Mouse (Mus musculus) forebrain, embryonic 11.5 days (tissue): Measurements from ENCODE around the gene Slc44a4. TPM values are rescaled to one million over a fixed set of nuclear protein-coding genes. Genes with fewer than 3 reads are reported as not detected.

Experiments used
- ATAC-seq: fragments of 200-750 bp; cut with Nextera tagmentation; replicated peaks from 2 replicates; pipeline ENCODE4 v1.8.0; 2017; ENCODE audit warnings: moderate TSS enrichment; ENCODE audit not compliant: low FRiP score
- DNase-seq: peaks from one replicate; pipeline ENCODE4 v3.0.0-alpha.2; 2017; ENCODE audit warnings: low spot score
- H3K27ac ChIP-seq: fragments of 300-500 bp; sonication (generic); 2 replicates; pipeline ENCODE4 v1.5.1; 2014; ENCODE audit warnings: low read depth, low read length
- H3K27me3 ChIP-seq: fragments of 300-500 bp; sonication (generic); 2 replicates; pipeline ENCODE4 v1.6.1; 2014; ENCODE audit warnings: mild to moderate bottlenecking, low read length, mixed read lengths; ENCODE audit not compliant: control insufficient read depth, insufficient read depth
- H3K36me3 ChIP-seq: fragments of 300-500 bp; sonication (generic); 2 replicates; pipeline ENCODE4 v1.6.1; 2014; ENCODE audit warnings: mild to moderate bottlenecking, low read length, moderate library complexity, mixed read lengths; ENCODE audit not compliant: control insufficient read depth, insufficient read depth
- H3K4me1 ChIP-seq: fragments of 300-500 bp; sonication (generic); replicated peaks from 2 replicates; pipeline ENCODE4 v1.6.1; 2014; ENCODE audit warnings: low read length, mixed read lengths; ENCODE audit not compliant: control insufficient read depth, insufficient read depth
- H3K4me2 ChIP-seq: fragments of 300-500 bp; sonication (generic); 2 replicates; pipeline ENCODE4 v1.6.1; 2014; ENCODE audit warnings: low read depth, mild to moderate bottlenecking, low read length, moderate library complexity, mixed read lengths; ENCODE audit not compliant: severe bottlenecking
- H3K4me3 ChIP-seq: fragments of 300-500 bp; sonication (generic); 2 replicates; pipeline ENCODE4 v1.5.1; 2014; ENCODE audit warnings: low read depth, low read length
- H3K9ac ChIP-seq: fragments of 300-500 bp; sonication (generic); 2 replicates; pipeline ENCODE4 v1.6.1; 2014; ENCODE audit warnings: low read length
- H3K9me3 ChIP-seq: fragments of 300-500 bp; sonication (generic); 2 replicates; pipeline ENCODE4 v1.6.1; 2016; ENCODE audit warnings: low read length, mixed read lengths; ENCODE audit not compliant: control insufficient read depth
- WGBS: fragments of 180-500 bp; shearing (Covaris S2); extraction: QIAGEN DNeasy Blood & Tissue Kit; methylation state at CpG from one replicate; pipeline ENCODE4 v1.1.7; 2014; 5-methylcytosine and 5-hydroxymethylcytosine counted together
- polyA plus RNA-seq: library from polyadenylated mRNA; unstranded; fragments of >200 nt; fragmentation: Nextera tagmentation; extraction: Ambion mirVana; gene quantifications from 2 replicates; pipeline ENCODE4 v1.2.1, GENCODE M21; 2014

Gene Slc44a4
- polyA plus RNA-seq, 1 experiment from 2014 or later: not detected

GRCm38 (mm10) chr17:34928841-34929240 lies 14.6 kb downstream of the Slc44a4 start:
- no peak for DNase-seq
- whole genome bisulfite sequencing: 85% methylated on average over 4 of the region's 4 CpGs
- no peak for ATAC-seq

GRCm38 (mm10) chr17:34931061-34931734 lies 16.9 kb downstream of the Slc44a4 start, which contains the start of gene Neu1:
Neu1 (plus strand) TSS chr17:34931253.
- Histone ChIP-seq H3K4me3 (peak within 1 kb of the TSS; percentile 61), H3K27ac (no peak within 1 kb of the TSS), H3K9me3 (no peaks in the 10 kb centered on the region), H3K36me3 (no peaks in the 10 kb centered on the region), H3K9ac (peak within 1 kb of the TSS; percentile 70), H3K4me1 (0 out of 2 replicates have a peak, but pooled peaks cover 4% of the 10 kb centered on the region), H3K27me3 (no peaks in the 10 kb centered on the region), H3K4me2 (peak within 1 kb of the TSS; percentile 93)
- peak; percentile 97 for ATAC-seq
- DNase-seq: peak; percentile 97
- WGBS: under 1% methylated on average over 38 of the region's 38 CpGs

More at GRCm38 (mm10) chr17:34928841-34929240, 14.6 kb downstream of the Slc44a4 start:
- H3K9ac ChIP-seq: no peak overlapping the region
- H3K4me1 ChIP-seq: 0 out of 2 replicates have a peak, but pooled peaks cover 4% of the 10 kb centered on the region
- H3K27me3 ChIP-seq: no peaks in the 10 kb centered on the region
- no peaks in the 10 kb centered on the region for H3K9me3 ChIP-seq
- H3K36me3 ChIP-seq: no peaks in the 10 kb centered on the region
- no peak overlapping the region for H3K4me3 ChIP-seq
- H3K4me2 ChIP-seq: no peak overlapping the region
- no peak overlapping the region for H3K27ac ChIP-seq

- Histone ChIP-seq H3K27me3 (no peaks in the 10 kb centered on the region), H3K27ac (no peak overlapping the region), H3K4me2 (peak overlapping the region; percentile 93), H3K9me3 (no peaks in the 10 kb centered on the region), H3K9ac (peak overlapping the region; percentile 70), H3K4me1 (0 out of 2 replicates have a peak, but pooled peaks cover 4% of the 10 kb centered on the region), H3K4me3 (peak overlapping the region; percentile 61), H3K36me3 (no peaks in the 10 kb centered on the region)
- DNase-seq: no peak
- ATAC-seq: no peak; the same call in 1 of the 2 replicates
- 9% methylated on average over 14 of the region's 14 CpGs for WGBS
Observed at GRCm38 (mm10) chr17:34931735-34932098, 17.5 kb downstream of the Slc44a4 start.

- 0 out of 2 replicates have a peak, but pooled peaks cover 4% of the 10 kb centered on the region for H3K4me1 ChIP-seq
- peak overlapping the region; percentile 61; the same call in 1 of the 2 replicates for H3K4me3 ChIP-seq
- DNase-seq (no peak), ATAC-seq (no peak)
- H3K4me2 ChIP-seq: peak overlapping the region; percentile 93
- 90% methylated on average over 8 of the region's 8 CpGs for WGBS
- H3K27me3 ChIP-seq: no peaks in the 10 kb centered on the region
- H3K9ac ChIP-seq: peak overlapping the region; percentile 70
- H3K36me3 ChIP-seq: no peaks in the 10 kb centered on the region
- H3K27ac ChIP-seq: no peak overlapping the region
- no peaks in the 10 kb centered on the region for H3K9me3 ChIP-seq
Observed at GRCm38 (mm10) chr17:34932287-34932686, 18.0 kb downstream of the Slc44a4 start.

GRCm38 (mm10) chr17:34934031-34934430 lies 19.8 kb downstream of the Slc44a4 start:
- 64% methylated on average over 24 of the region's 24 CpGs for WGBS
- H3K27me3 ChIP-seq: no peaks in the 10 kb centered on the region
- no peaks in the 10 kb centered on the region for H3K9me3 ChIP-seq
- no peak overlapping the region for H3K27ac ChIP-seq
- 0 out of 2 replicates have a peak, but pooled peaks cover 4% of the 10 kb centered on the region for H3K4me1 ChIP-seq
- DNase-seq: no peak
- no peak overlapping the region for H3K4me3 ChIP-seq
- no peak for ATAC-seq
- no peaks in the 10 kb centered on the region for H3K36me3 ChIP-seq
- H3K4me2 ChIP-seq: no peak overlapping the region
- H3K9ac ChIP-seq: no peak overlapping the region

GRCm38 (mm10) chr17:34934830-34935229 lies 20.6 kb downstream of the Slc44a4 start:
- DNase-seq: no peak
- Histone ChIP-seq H3K9ac (no peak overlapping the region), H3K4me2 (no peak overlapping the region), H3K27me3 (no peaks in the 10 kb centered on the region), H3K27ac (no peak overlapping the region), H3K4me3 (no peak overlapping the region), H3K36me3 (no peaks in the 10 kb centered on the region), H3K9me3 (no peaks in the 10 kb centered on the region), H3K4me1 (0 out of 2 replicates have a peak, but pooled peaks cover 4% of the 10 kb centered on the region)
- 56% methylated on average over 8 of the region's 8 CpGs for WGBS
- ATAC-seq: no peak

- H3K27me3 ChIP-seq: no peaks in the 10 kb centered on the region
- H3K9me3 ChIP-seq: no peaks in the 10 kb centered on the region
- no peaks in the 10 kb centered on the region for H3K36me3 ChIP-seq
- H3K9ac ChIP-seq: no peak overlapping the region
- H3K4me1 ChIP-seq: no peaks in the 10 kb centered on the region
- ATAC-seq: no peak
- DNase-seq: no peak
- H3K4me2 ChIP-seq: no peak overlapping the region
- no peak overlapping the region for H3K27ac ChIP-seq
- 84% methylated on average over 6 of the region's 6 CpGs for WGBS
- no peak overlapping the region for H3K4me3 ChIP-seq
Observed at GRCm38 (mm10) chr17:34937960-34938505, 23.8 kb downstream of the Slc44a4 start.

- H3K27ac ChIP-seq: no peak overlapping the region
- no peaks in the 10 kb centered on the region for H3K4me1 ChIP-seq
- H3K27me3 ChIP-seq: no peaks in the 10 kb centered on the region
- H3K4me3 ChIP-seq: peak overlapping the region; percentile 22
- H3K4me2 ChIP-seq: peak overlapping the region; percentile 43
- DNase-seq (peak; percentile 78), ATAC-seq (peak; percentile 71; the same call in 1 of the 2 replicates)
- no peaks in the 10 kb centered on the region for H3K9me3 ChIP-seq
- peak overlapping the region; percentile 51 for H3K9ac ChIP-seq
- 8% methylated on average over 15 of the region's 15 CpGs for WGBS
- H3K36me3 ChIP-seq: no peaks in the 10 kb centered on the region
Observed at GRCm38 (mm10) chr17:34941344-34942041, 27.2 kb downstream of the Slc44a4 start.
